Comparison of ENCODE assay signal across 27 mouse cellular contexts in the genomic region with DNA sequence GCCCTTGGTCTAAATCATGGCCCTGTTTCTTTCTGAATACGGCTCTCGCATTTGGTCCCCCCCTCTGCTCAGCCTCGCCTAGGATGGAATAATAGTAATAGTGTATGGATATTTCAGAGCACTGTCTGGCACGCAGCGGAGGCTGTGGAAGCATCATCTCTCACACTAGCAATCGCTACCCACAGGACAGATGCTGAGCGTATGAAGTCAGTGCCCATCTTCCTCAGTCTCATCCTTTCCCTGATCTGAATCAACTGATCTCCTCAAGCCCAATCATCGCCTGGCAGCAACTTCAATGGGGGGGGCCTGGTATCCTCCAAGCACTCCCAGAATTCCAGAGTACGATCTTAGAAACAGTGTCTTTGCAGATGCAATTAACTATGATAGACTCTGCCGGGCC.
DNase-seq lines count a peak whose midpoint lies in the region; ATAC-seq lines count a peak whose summit lies in the region.
"Had no signal": no experiment of that assay in that cellular context is flagged by ENCODE, and none has a peak within 500 bp of the region (broad histone marks: within the 10 kb centered on the region; RNA-seq: fewer than 3 reads in every experiment).

No protein-coding gene starts in this region.

- intact Hi-C loops in left cerebral cortex, postnatal 10 days (cut with DNase I) = no loop called here
- intact Hi-C loops in left cerebral cortex, postnatal 36 days (cut with DNase I) = no loop called here

- no peak overlapping the region for H3K27ac ChIP-seq in hindbrain, embryonic 14.5 days
- H3K27ac ChIP-seq: forebrain, embryonic 13.5 days; heart, embryonic 10.5 days; heart, embryonic 15.5 days; hindbrain, embryonic 13.5 days; liver, embryonic 14.5 days; macrophage; midbrain, embryonic 13.5 days; neural tube, embryonic 13.5 days had no signal

- no peak overlapping the region for H3K9ac ChIP-seq in hindbrain, embryonic 14.5 days
- H3K9ac ChIP-seq: forebrain, embryonic 13.5 days; heart, embryonic 15.5 days; hindbrain, embryonic 13.5 days; liver, embryonic 14.5 days; midbrain, embryonic 13.5 days; neural tube, embryonic 13.5 days had no signal

- no peak overlapping the region for H3K4me2 ChIP-seq in hindbrain, embryonic 14.5 days (replicated peaks)
- H3K4me2 ChIP-seq: forebrain, embryonic 13.5 days; heart, embryonic 15.5 days; hindbrain, embryonic 13.5 days; midbrain, embryonic 13.5 days; neural tube, embryonic 13.5 days had no signal

- H3K36me3 ChIP-seq in hindbrain, embryonic 14.5 days (replicated peaks; ENCODE audit: control insufficient read depth, insufficient read depth) = peaks cover 13% of the 10 kb centered on the region; the same call in 1 of the 2 replicates

- no peak for ATAC-seq in hindbrain, embryonic 14.5 days (ENCODE audit: low FRiP score)
- ATAC-seq: forebrain, embryonic 13.5 days; intestine, postnatal 0 days; midbrain, embryonic 13.5 days had no signal

- 91% methylated on average over 10 of the region's 10 CpGs for WGBS in hindbrain, embryonic 14.5 days

- peak; percentile 29 to 32 for DNase-seq in left cerebral cortex, adult 18-20 months (ENCODE audit: low spot score in 2 of 2)
- DNase-seq in left cerebral cortex, postnatal 10 days (ENCODE audit: extremely low spot score in 1 of 2, low spot score in 2 of 2) = no peak
- DNase-seq in right cerebral cortex, postnatal 36 days (ENCODE audit: low spot score in 2 of 2) = peak; percentile 20 to 42
- DNase-seq in right cerebral cortex, postnatal 25 days = no peak
- peak; percentile 30 to 34 for DNase-seq in left cerebral cortex, postnatal 36 days (ENCODE audit: low spot score in 2 of 2)
- no peak for DNase-seq in hindbrain, embryonic 14.5 days (ENCODE audit: low spot score)
- DNase-seq: adrenal gland, adult 2 months; adrenal gland, postnatal 36 days; B cell, adult 2 months; cerebellum, adult 2 months; cerebellum, postnatal 25 days; gastrocnemius, postnatal 14 days; heart, postnatal 36 days; kidney, adult 9 months; kidney, postnatal 10 days; liver; lung, adult 2 months; lung, postnatal 10 days had no signal

- no peaks in the 10 kb centered on the region for H3K4me1 ChIP-seq in hindbrain, embryonic 14.5 days (replicated peaks; ENCODE audit: control insufficient read depth, insufficient read depth, low read length)
- H3K4me1 ChIP-seq: forebrain, embryonic 13.5 days; heart, embryonic 10.5 days; heart, embryonic 15.5 days; neural tube, embryonic 13.5 days had no signal

- H3K9me3 ChIP-seq in hindbrain, embryonic 14.5 days (ENCODE audit: control insufficient read depth, low read length) = no peaks in the 10 kb centered on the region
- H3K9me3 ChIP-seq: forebrain, embryonic 13.5 days; heart, embryonic 10.5 days; heart, embryonic 15.5 days; hindbrain, embryonic 13.5 days; midbrain, embryonic 13.5 days; neural tube, embryonic 13.5 days had no signal

- H3K27me3 ChIP-seq in hindbrain, embryonic 14.5 days (ENCODE audit: control insufficient read depth, insufficient read depth, low read length) = no peaks in the 10 kb centered on the region
- H3K27me3 ChIP-seq: forebrain, embryonic 13.5 days; heart, embryonic 15.5 days; hindbrain, embryonic 13.5 days; midbrain, embryonic 13.5 days; neural tube, embryonic 13.5 days had no signal

- H3K4me3 ChIP-seq in hindbrain, embryonic 14.5 days (replicated peaks; ENCODE audit: low read length) = no peak overlapping the region
- H3K4me3 ChIP-seq: forebrain, embryonic 13.5 days; heart, embryonic 10.5 days; heart, embryonic 15.5 days; hindbrain, embryonic 13.5 days; midbrain, embryonic 13.5 days; neural tube, embryonic 13.5 days had no signal

Comparison
In these comparisons a context has a peak if more than half of its experiments do, and no peak if none do; other contexts are left out.
1. DNase-seq: peak in left cerebral cortex, adult 18-20 months (2 of 2), right cerebral cortex, postnatal 36 days (2 of 2) and left cerebral cortex, postnatal 36 days (2 of 2); none in left cerebral cortex, postnatal 10 days (0 of 2), right cerebral cortex, postnatal 25 days (single experiment) and hindbrain, embryonic 14.5 days (single experiment).